Mouse (Mus musculus) bone marrow, adult 2 months (tissue): Measurements from ENCODE around the gene Selenos. TPM values are rescaled to one million over a fixed set of nuclear protein-coding genes. Genes with fewer than 3 reads are reported as not detected.

ENCODE experiments used
- H3K27ac ChIP-seq: fragments of 200-500 bp; 2 replicates; pipeline ENCODE4 v1.5.1; 2012; ENCODE audit warnings: low read depth, mild to moderate bottlenecking, control low read depth, inconsistent platforms, low read length; ENCODE audit not compliant: control insufficient read depth, poor library complexity, insufficient read depth
- H3K4me1 ChIP-seq: fragments of 200-500 bp; 2 replicates; pipeline ENCODE4 v1.6.1; 2011; ENCODE audit warnings: low read length; ENCODE audit not compliant: control insufficient read depth, insufficient read depth
- H3K4me3 ChIP-seq: fragments of 200-500 bp; replicated peaks from 2 replicates; pipeline ENCODE3; 2011; ENCODE audit warnings: mild to moderate bottlenecking, low read depth, low read length, control low read depth; ENCODE audit not compliant: control insufficient read depth
- CTCF ChIP-seq: fragments of 200-500 bp; IDR thresholded peaks from 2 replicates; pipeline ENCODE4 v1.5.1; 2011; ENCODE audit warnings: low read length, control low read depth; ENCODE audit not compliant: control insufficient read depth, insufficient read depth
- POLR2A ChIP-seq: fragments of 200-500 bp; IDR thresholded peaks from 2 replicates; pipeline ENCODE4 v1.6.1; 2011; ENCODE audit warnings: low read depth, mild to moderate bottlenecking, control low read depth, low read length, borderline replicate concordance; ENCODE audit not compliant: control insufficient read depth
- WGBS: fragments of 180-500 bp; shearing (Covaris S2); methylation state at CpG from one replicate; pipeline ENCODE4 v1.1.7; 2018; 5-methylcytosine and 5-hydroxymethylcytosine counted together
- polyA plus RNA-seq: library from polyadenylated mRNA; stranded (reverse); fragments of >200 nt; gene quantifications from 2 replicates; pipeline ENCODE4 v1.2.4, GENCODE M21; 2011; ENCODE audit warnings: low replicate concordance; ENCODE audit not compliant: missing spikeins, insufficient read depth, insufficient read length

Selenos gene
- polyA plus RNA-seq: 19.1 and 33.2 TPM in 2 replicates

DNA sequence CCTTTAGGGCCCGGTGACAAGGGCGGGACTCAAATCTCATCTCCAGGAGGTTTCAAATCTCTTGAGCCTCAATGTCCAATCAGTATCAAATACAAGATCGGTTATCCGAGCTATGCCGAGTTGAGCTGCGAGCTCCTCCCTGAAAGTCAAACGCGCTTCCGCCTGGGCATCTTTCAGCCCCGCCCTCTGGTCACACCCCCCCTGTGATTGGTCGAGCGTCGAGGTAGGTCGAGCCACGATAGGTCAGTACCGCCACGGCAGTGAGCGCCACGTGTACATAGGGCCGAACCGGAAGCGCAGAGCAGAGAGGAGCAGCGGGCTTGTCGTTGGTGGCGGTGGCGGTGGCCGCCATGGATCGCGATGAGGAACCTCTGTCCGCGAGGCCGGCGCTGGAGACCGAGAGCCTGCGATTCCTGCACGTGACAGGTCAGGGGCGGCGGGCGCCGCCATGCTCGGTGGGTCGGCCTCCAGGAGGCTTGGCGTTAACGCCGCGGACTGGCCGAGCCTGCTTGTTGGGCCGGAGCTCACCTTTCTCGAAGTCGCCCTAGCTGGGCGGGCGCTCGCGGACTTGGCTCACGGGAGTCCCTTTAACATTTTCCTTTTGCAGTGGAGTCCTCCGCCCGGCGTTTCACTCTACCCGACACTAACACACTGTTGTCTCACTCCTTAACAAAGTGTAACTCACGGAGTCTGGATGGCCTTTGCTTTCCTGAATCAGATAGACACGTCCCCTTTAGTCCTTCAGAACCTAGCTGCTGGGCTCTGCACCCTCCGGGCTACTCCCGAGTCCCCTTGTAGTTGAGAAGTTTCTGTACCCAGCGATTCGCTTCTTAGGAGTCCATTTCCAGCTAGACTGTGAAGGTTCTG lies at the start of gene Selenos:
TSS of gene Selenos (plus strand) at position 286 of the 867 bp plus-strand sequence.
- no peak for TF ChIP-seq CTCF
- TF ChIP-seq POLR2A: peak; percentile 96
- Histone ChIP-seq H3K27ac (peak within 1 kb of the TSS; percentile 69), H3K4me3 (peak within 1 kb of the TSS; percentile 73), H3K4me1 (peaks cover 2% of the 10 kb centered on the region)
- under 1% methylated on average over 65 of the region's 65 CpGs for WGBS

DNA sequence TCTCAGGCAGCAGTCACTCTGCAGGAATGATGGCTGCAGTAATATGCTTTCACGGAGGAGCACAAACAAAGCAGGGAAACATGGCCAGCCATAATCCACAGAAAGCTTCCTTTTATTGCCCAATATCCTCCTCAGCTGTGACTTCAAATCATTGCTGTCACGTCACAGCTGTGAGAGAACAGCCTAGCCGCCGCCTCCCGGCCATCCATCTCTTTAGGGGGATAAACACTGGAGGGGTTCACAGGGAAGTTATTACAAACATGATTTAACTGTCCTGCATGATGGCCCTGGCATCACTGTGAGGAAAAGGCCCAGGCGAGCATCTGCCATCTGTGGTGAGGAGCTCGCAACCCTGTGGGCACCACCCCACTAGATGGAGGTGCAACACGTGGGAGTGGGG lies 42.6 kb upstream of the Selenos start:
- 34% methylated on average over 8 of the region's 8 CpGs for WGBS

DNA sequence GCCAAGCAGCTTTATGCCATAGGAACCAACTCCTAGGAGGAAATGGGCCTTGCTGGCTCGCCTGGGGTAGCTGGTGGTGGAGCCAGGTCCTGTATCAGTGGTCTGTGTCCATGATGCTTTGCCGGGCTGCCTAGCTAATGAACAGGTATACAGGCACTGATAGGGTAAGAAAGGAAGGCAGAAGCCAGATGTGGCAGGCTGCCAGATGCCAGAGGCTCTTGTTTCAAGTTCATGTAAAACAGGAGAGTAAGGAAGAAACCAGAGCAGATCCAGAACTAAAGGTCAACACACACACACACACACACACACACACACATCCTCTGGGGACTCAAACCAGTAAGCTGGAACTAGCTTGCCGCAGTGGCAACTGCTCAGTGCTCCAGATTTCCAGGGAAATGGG lies 41.2 kb upstream of the Selenos start:
- WGBS: 62% methylated on average over 3 of the region's 3 CpGs
- no peak overlapping the region for H3K4me3 ChIP-seq
- no peak for TF ChIP-seq POLR2A
- H3K4me1 ChIP-seq: no peaks in the 10 kb centered on the region
- H3K27ac ChIP-seq: no peak overlapping the region

More for the DNA sequence above, 42.6 kb upstream of the Selenos start:
- Histone ChIP-seq H3K4me1 (no peaks in the 10 kb centered on the region), H3K4me3 (no peak overlapping the region), H3K27ac (no peak overlapping the region)
- TF ChIP-seq CTCF: no peak
- TF ChIP-seq POLR2A: no peak

DNA sequence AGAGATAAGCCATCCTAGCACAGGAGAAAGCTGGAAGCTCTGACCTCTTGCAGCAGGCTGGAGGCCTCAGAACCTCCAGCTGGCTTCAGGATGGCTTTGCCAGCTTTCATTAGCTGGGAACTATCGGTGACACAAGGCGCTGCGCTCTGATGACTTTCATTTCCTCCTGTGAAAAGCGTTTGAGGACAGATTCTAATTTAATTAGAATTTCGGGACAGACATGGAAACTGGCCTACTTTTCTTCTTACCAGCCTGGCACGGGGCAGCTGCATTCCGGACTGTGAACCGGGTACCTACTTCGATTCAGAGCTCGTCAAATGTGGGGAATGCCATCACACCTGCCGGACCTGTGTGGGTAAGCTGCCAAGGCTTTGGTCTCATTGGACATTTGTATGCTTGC lies 40.7 kb upstream of the Selenos start:
- WGBS: 20% methylated on average over 11 of the region's 11 CpGs
- Histone ChIP-seq H3K27ac (no peak overlapping the region), H3K4me3 (no peak overlapping the region), H3K4me1 (no peaks in the 10 kb centered on the region)
- no peak for TF ChIP-seq CTCF
- TF ChIP-seq POLR2A: no peak

DNA sequence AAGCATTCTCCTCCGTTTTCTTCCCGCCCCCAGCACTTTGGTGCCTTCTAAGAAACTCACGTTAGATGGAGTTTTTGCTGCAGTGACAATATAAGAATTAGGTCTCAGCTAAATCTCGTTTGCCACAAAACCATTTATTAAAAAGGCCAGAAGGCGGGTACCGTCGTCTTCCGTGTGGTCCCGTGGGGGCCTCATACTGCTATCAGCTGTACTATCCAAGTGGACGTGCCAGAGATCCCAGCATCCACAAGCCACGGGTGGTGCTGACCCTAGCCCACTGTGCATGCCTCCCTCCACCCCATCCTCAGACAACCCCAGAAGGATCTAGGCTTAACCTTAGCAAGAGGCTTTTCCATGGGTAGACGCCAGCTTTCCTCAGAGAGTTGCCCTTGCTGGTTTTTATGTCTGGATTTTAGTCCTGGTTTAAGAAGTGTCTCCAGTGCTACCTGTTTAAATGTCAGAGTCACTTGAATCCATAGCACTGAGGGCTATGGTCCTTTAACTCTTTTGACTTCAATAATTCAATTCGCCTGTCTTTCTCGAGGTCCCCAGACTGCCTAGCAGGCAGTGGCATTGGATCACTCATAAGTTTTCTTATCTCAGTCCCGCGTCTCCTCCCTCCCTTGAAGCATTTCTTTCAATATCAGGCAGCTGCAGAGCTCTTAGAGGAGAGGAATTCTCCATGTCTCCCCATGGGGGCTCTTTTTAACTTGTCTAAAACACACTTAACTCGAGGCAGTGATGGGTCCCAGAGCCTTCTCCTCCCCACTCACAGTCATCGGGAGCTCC lies 39.2 kb upstream of the Selenos start:
- Histone ChIP-seq H3K4me1 (no peaks in the 10 kb centered on the region), H3K27ac (no peak overlapping the region), H3K4me3 (no peak overlapping the region)
- TF ChIP-seq CTCF: no peak
- WGBS: 73% methylated on average over 18 of the region's 18 CpGs

DNA sequence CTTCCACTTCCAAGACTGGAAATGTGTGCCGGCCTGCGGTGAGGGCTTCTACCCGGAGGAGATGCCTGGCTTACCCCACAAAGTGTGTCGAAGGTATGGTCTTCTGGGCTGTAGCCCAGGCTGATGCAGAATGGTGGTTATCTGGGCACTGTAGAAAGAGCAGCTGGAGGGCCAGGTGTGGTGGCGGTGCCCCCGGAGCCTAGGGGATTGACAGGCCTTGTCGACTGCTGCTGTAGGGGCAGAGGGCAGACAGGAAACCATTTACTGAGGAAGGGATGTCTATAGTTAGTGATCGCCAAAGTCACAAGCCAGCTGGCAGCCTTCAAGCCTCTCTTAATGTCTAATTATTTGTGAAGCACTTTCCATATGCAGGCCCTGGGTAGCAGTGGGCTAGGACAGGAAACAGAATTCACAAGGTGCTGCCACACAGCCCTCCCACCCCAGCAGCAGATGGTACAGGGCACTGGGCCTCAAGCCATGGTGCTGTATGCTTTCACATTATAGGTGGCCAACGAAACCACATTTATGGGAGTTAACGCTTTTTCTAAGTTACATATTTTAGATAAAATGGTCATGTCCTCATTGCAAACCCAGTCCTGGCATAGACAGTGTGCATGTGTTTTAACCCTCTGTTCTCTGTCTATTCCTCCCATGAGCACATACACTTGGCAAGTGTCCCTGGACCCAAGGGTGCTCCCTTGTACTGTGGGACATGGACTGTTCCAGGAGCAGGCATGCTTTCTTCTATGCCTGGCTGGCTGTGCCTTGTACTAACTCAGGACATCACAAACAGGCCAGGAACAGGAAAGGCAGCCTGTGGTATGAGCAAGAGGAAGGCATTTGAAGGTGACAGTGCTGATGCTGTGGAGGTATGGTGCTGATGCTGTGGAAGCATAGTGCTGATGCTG lies 35.6 kb upstream of the Selenos start, which contains the start of gene Gm45213:
TSS of gene Gm45213 (plus strand) at position 51 of the 908 bp plus-strand sequence.
- TF ChIP-seq POLR2A: no peak
- no peak for TF ChIP-seq CTCF
- Histone ChIP-seq H3K27ac (no peak within 1 kb of the TSS), H3K4me3 (no peak within 1 kb of the TSS), H3K4me1 (no peaks in the 10 kb centered on the region)
- WGBS: 42% methylated on average over 10 of the region's 10 CpGs

DNA sequence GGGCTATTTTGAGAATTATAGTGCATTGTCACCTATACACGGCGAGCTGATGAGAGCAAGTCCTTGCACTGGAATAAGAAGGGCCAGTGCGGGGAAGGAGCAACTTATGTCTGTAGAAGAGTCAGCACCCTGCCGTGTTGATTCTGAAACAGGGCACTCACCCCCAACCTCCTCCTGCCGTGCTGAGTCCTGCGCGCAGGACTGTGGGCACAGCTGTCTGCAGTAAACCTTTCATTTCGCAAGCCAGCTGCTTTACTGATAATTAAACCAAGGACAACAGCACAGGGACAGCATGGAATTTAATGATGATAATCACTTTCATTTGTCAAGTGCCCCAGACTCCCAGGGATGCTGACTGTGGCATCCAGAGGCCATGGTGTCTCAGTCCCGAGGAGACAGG lies 34.8 kb upstream of the Selenos start:
- TF ChIP-seq CTCF: no peak
- no peak for TF ChIP-seq POLR2A
- H3K4me3 ChIP-seq: no peak overlapping the region
- no peaks in the 10 kb centered on the region for H3K4me1 ChIP-seq
- WGBS: 66% methylated on average over 9 of the region's 9 CpGs
- H3K27ac ChIP-seq: no peak overlapping the region
